Mouse (Mus musculus): ENCODE data around the gene Mgst3. TPM values are rescaled to one million over a fixed set of nuclear protein-coding genes. Genes with fewer than 3 reads are reported as not detected.

Mgst3 gene
- polyA plus RNA-seq, 1 experiment: 283 TPM

- no peak for DNase-seq (ENCODE audit: extremely low spot score in 1 of 2, low spot score in 1 of 2)
These were observed 5.1 kb downstream of the Mgst3 start for GRCm38 (mm10) chr1:167388571-167388970.

DNA sequence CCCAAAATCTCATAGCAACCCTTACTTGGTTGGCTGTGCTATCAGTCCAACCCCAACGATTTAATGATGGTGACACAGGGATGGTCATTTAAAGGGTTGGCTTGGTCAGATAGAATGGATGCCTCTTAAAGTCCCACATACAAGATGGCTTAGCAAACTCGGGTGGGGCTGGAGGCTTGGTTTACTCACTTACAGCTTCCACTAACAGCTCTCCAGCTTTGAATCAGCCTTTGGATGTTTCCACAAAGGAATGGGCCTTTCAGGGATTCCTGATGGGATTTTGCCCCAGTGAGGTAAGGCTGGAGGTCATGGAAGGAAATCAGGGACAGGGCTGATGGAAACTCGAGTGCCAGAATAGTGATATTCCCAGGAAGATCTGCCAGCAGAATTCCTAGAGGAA, 5.8 kb downstream of the Mgst3 start:
- DNase-seq (ENCODE audit: extremely low spot score in 1 of 2, low spot score in 1 of 2): no peak

GRCm38 (mm10) chr1:167387310-167387709, 6.3 kb downstream of the Mgst3 start:
- no peak for DNase-seq (ENCODE audit: extremely low spot score in 1 of 2, low spot score in 1 of 2)

DNA sequence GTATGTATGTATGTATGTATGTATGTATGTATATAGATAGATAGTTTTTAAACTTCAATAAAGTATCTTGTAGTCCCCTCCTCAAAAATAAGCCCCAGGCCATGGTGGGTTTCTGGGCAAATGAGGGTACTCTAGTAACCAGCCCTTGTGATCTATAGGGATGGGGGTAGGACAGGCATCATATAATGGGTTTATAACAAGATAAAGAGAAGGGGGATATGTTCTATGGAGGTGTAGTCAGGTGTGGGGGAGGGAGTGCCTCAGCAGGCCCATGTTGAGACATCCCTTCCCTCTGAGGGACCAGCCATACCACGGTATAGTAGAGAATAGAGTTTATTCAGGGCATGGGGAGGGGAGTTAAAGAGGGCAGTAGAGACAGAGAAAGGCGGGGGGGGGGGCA, 7.2 kb downstream of the Mgst3 start:
- no peak for DNase-seq (ENCODE audit: extremely low spot score in 1 of 2, low spot score in 1 of 2)

DNA sequence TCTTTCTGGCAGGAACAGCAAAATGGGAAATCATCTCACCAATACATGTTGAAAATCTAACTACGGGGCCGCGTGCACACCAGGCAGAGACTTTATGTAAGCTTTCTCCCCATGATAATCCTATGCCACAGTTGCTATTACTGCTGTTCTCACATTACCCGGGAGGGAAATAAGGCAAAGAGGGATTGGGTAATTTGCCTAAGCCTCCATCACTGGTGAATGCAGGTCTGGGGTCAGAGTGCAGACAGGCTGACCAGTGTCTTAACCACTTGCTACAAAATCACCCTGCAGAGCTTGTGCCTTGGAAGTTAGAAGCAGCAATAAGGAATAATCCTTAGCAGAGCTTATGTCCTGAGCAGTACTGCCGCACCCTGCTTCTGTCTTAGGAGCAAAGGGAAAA, 8.0 kb downstream of the Mgst3 start:
- DNase-seq (ENCODE audit: extremely low spot score in 1 of 2, low spot score in 1 of 2): no peak

DNA sequence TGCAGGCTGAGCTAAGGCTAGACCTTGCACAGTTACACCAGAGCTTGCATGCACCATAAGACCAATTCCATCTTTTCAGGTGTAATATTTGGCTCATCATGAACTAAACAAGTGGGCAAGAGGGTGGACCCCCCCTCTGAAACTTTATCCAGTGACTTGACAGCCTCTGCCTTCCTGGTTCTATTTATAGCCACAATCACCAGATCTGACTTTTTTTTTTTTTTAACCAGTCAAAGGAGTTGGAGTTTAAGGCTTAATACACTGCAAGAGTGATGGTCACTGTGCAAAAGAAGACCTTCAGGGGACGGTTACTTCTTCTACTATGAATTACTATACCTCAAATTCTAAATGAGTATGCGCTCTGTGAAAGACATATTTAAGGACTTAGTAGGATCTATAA, 8.4 kb downstream of the Mgst3 start:
- no peak for DNase-seq (ENCODE audit: extremely low spot score in 1 of 2, low spot score in 1 of 2)

DNA sequence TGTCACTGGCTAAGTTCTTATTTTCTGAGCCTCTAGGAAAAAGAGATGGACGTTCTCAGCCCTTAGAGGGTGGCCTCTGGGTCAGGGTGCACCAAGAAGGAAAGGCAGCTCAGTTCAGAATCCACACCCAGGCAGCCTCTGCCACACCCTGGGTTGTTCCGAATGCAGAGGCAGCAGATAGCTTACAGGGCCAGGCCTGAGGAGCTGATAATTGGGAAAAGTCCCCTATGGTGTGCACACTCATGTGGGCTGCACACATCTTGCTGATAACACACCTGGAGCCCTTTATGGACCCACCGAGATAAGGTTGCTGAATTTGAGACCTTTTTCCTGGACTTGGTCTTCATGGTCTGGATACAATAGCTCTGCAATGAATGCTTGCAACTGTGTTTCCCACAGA, 9.5 kb downstream of the Mgst3 start:
- DNase-seq (ENCODE audit: extremely low spot score in 1 of 2, low spot score in 1 of 2): no peak

DNA sequence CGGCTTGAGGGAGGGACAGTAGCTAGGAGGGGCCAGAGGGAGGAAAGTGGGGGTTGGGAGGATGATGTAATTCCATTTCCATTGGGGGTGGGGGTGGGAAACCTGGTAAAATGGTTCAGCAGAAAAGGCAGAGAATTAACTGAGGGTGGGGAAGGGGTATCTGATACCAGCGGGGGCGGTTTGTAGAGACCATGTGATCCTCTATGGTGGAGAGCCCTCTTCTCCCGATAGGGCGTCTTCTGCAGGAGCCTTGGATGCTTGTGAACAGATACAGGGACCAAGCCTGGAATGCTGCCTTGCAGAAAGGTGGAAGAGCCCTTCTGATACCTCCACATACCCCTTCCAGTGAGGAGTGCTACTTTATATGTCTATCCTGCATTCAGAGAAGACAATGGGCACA, 10.5 kb downstream of the Mgst3 start:
- DNase-seq (ENCODE audit: extremely low spot score in 1 of 2, low spot score in 1 of 2): no peak

GRCm38 (mm10) chr1:167382763-167383162, 10.9 kb downstream of the Mgst3 start:
- no peak for DNase-seq (ENCODE audit: extremely low spot score in 1 of 2, low spot score in 1 of 2)

DNA sequence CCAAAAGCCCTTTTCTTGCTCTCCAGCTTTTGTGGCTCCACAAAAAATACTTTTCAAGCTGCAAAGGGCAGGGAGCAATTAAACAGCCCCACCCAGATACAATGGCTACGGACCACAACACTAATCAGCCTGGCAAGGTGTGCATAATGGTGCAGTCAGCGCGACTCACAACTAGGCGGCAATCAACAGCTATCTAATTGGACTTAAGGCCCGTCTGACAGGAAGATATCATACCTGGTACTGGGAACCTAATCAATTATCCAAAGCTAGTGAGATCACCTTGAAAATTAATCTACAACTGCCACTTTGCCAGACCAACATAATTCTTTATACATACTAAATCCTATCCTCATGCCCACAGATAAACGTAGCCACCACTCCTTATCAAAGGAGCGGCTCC, 11.3 kb downstream of the Mgst3 start:
- DNase-seq (ENCODE audit: extremely low spot score in 1 of 2, low spot score in 1 of 2): no peak

GRCm38 (mm10) chr1:167381050-167382015, 12.3 kb downstream of the Mgst3 start:
- DNase-seq (ENCODE audit: extremely low spot score in 1 of 2, low spot score in 1 of 2): no peak

GRCm38 (mm10) chr1:167380223-167380622, 13.4 kb downstream of the Mgst3 start:
- DNase-seq (ENCODE audit: extremely low spot score in 1 of 2, low spot score in 1 of 2): no peak

DNA sequence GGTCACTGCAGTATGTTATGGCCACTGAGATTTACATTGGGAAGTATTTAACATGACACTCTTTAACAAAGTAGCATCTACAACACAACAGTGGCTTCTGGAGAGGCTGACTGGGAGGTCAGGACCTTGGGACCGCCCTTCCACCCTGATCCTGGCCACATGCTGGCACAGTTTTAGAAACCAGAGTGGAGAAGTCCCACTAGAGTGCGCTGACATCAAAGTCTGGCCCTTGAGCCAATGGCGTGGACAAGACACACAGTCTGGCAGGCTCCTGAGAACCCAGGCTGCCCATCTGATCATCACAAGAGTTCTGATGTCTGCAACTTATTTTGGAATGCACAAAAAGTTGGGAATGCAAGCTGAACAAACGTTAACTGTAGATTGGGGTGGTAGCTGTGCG, 13.9 kb downstream of the Mgst3 start:
- no peak for DNase-seq (ENCODE audit: extremely low spot score in 1 of 2, low spot score in 1 of 2)

GRCm38 (mm10) chr1:167378019-167378418, 15.6 kb downstream of the Mgst3 start:
- no peak for DNase-seq (ENCODE audit: extremely low spot score in 1 of 2, low spot score in 1 of 2)

DNA sequence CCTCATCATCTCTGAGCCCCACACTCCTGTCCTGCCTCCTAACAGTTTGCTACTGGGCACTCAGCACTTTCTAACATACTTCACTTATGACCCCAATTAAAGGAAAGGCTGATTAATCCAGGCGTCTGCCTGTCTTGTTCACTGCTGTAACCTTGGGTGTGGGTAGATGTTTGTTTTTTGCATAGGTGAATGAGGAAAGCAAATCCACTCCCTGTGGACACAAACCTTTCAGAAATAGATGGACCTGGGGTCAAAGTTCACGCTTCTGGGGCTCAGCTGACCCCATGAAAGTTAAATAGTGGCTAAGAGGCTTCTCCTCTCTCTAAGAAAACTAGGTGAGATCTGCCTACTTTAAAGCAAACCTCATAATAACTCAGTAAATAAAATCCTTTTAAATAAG, 18.7 kb downstream of the Mgst3 start:
- no peak for DNase-seq (ENCODE audit: extremely low spot score in 1 of 2, low spot score in 1 of 2)

DNA sequence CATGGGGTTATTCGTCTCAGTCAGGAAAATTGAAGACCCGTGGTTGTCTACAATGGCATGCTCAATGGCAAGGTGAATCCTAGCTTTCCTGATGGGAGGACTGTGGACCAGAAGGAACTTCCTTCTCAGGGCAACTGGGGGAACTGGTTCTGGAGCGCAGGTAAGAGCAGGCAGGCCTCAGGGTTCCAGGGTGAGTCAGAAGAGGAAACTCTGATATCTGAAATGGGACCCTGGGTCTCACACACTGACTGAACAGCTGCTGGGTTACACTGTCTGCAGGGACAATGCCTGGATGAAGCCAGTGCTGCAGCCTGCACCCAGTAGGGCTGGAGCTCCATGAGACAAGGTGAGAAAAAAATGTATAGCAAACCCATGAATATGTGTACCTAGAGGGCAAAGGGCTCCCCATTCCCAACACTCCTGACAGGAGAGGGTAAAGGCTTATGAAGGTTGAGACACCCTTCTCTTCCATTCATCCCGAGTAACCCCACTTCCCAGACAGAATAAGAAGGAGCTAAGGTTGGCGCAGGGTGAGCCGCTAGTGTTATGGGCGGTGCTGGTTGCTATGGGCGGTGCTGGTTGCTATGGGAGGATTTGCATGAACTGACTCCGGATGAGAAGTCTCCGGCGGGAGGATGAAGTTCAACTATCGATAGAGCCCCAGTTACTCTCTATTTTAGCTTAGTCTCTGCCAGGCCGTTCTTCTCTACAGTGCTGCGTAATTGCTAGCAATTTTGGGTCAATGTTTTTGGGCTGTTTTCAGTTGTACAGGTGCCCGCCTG, 19.4 kb downstream of the Mgst3 start:
- no peak for DNase-seq (ENCODE audit: extremely low spot score in 1 of 2, low spot score in 1 of 2)

DNA sequence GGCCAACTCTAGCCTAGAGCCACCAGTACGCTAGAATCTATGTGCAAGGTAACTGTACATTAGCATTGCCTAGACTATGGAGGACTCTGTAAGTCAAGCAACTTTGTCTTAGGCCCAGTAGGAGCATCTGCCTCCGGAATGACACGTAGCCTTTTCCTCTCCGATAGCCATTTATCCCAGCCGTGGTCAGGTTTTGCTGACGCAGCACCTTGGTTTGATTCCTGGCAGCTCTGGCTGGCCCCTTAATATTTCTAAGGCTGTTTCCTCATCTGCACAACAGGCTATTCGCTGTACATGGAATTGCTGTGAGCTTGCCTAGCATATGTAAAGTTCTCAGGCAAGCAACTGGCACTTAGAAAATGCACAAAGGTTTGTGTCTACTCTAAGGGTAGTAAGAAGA, 20.9 kb downstream of the Mgst3 start:
- DNase-seq (ENCODE audit: extremely low spot score in 1 of 2, low spot score in 1 of 2): no peak

DNA sequence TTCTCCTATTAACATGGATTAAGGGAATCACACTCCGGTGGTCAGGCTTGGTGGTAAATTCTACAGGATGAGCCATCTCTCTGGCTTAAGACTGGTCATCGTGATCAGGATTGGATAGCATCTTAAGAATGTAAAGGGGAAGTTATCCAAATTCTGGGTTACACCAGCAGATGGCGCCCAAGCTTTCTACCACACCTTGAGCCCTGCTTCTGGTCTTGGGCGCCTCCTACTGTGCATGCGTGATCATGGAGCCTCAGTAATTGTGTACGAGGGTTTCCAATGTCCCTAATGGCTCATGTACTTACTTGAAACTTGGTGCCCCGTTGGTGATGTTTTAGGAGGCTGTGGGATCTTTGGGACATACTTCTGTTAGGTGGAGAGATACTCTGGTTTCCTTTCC, 23.7 kb downstream of the Mgst3 start:
- DNase-seq (ENCODE audit: extremely low spot score in 1 of 2, low spot score in 1 of 2): peak; percentile 78 to 96

- DNase-seq (ENCODE audit: extremely low spot score in 1 of 2, low spot score in 1 of 2): no peak
These were observed 25.1 kb downstream of the Mgst3 start for GRCm38 (mm10) chr1:167368513-167368912.

DNA sequence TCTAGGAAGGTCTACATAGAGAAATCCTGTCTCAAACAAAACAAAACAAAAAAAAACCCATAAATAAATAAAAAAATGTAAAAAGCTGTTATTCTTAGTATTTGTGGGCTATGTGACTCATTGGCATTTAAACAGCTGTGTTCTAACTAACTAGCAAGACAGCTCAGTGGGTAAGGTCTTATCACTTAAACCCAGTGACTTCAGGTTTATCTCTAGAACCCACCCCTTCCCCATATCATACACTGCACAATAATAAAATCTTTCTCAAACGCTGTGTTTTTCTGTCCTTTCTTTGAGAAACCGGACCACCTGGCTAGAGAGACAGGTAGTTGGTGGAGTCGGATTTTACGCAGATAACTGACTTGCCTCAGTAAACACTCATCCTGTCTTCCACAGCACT, 25.6 kb downstream of the Mgst3 start:
- DNase-seq (ENCODE audit: extremely low spot score in 1 of 2, low spot score in 1 of 2): no peak

- DNase-seq (ENCODE audit: extremely low spot score in 1 of 2, low spot score in 1 of 2): no peak
These were observed 27.0 kb downstream of the Mgst3 start for GRCm38 (mm10) chr1:167366621-167367020.

- DNase-seq (ENCODE audit: extremely low spot score in 1 of 2, low spot score in 1 of 2): no peak
These were observed 27.8 kb downstream of the Mgst3 start for GRCm38 (mm10) chr1:167365808-167366207.

Measured in frontal cortex, adult 2 months (tissue).